Mouse (Mus musculus) cerebellum, adult 9-10 months (tissue): ENCODE results near the gene Clock.
A peak's percentile ranks its signal among the peaks of the same experiment; 100 is the strongest.

Source experiments
- DNase-seq: peaks from one replicate; pipeline ENCODE4 v3.0.0; 2022

The Clock gene

DNA sequence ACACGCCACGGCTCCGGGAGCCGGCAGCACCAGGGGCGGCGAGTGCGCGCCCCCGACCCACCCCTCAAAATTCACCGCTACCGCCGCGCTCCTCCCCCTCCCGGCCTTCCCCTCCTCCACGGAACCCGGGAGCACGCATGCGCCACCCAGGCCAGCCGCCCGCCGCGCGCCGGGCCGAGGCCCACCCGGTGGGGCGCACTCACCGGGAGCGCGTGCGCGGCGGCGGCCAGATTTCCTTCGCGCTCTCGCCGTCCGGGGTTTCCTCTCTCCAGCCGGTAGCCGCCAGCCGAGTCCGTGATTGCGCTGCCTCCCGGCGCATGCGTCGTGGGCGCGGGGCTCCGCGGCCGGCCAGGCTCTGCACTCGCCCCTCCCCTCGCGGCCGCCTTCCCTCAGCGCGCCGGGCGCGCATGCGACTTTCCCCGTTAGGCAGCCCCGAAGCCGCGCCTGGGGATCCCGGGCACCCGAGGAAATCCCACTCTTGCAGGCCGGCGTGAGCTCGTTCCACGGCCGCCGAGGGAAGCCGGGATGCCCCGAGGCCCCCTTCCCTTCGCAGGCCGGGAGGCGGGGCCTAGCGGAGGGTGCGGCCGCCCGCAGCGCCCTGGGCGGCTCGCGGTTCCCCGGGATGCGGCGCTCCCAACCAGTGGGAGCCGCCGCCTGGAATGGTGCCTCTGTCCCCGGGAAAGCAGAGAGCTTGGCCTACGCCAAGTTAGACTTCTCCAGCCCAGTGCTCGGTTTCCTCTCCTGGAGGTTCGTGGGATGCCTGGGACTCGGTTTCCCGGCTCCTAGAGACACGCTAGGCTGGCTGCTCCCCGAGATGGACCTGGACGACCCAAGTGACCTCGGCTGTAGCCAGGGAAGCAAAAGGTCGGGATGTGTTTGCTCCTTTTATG, at the start of gene Clock:
Gene Clock, minus strand, starts transcription at position 341 of the 890 bp plus-strand sequence.
- peak; percentile 89 for DNase-seq

DNA sequence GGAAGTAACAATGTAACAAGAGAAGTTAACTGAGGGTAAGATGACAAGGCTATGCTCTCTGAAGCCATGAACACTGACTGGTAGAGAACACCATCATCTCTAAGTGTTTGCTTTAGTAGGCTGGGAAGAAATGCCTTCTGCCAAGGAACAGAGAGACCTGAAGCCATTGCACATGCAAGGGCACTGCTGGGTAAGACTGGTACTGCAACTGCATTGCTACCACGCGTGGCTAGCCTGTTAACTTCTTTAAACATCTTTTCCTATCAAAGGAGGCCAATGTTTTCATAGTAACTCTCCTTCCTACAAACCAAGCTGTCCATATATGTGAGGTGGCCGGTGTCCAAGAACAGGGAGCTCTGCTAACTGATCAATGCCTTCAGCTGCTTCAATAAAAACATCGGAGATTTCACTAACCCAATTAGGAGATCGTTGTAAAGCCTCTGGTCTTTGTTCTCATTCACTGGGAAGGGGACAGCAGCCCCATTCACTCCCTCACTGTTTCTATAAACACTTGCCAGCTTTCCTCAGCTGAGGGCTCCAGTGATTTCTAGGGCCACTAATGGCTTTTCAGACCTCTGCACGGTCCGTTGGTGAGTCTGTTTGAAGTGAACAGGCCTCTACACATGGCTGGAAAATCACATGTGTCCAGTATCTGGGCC, 47.5 kb upstream of the Clock start:
- no peak for DNase-seq

DNA sequence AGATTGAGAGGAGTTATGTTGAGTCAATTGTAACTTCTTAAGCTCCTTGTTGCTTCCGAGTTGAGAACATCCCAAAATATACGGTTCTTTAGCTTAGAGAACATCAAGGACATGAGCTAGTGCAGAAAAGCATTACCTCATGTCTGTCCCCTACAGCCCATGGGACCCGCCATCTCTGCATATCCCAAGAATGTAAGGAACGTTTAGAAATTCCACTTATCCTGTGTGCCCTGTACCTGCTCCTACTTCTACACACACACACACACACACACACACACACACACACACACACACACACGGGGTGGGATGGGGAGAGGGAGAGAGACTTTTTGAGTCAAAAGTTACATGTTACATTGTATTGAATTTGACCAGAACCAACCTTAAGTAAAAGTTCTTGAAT, 46.9 kb upstream of the Clock start:
- DNase-seq, result no peak

DNA sequence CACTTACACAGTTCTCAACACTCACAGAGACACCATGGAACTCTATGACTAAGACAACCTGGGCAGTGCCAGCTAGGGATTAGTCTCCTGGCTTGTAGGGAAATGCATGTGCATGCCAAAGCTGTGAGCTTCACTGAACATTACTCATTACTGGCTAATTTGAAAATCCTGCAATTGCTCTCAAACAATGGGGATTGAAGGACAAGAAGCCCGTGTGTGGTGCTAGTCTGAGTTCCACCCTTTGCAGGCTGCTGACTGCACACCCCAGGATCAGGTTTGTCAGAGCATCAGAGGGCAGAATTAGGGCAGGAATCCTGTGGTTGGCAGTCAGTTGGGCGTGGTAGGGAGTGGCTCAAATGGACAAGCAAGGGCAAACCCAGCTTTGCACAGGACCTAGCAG, 41.5 kb upstream of the Clock start:
- no peak for DNase-seq

DNA sequence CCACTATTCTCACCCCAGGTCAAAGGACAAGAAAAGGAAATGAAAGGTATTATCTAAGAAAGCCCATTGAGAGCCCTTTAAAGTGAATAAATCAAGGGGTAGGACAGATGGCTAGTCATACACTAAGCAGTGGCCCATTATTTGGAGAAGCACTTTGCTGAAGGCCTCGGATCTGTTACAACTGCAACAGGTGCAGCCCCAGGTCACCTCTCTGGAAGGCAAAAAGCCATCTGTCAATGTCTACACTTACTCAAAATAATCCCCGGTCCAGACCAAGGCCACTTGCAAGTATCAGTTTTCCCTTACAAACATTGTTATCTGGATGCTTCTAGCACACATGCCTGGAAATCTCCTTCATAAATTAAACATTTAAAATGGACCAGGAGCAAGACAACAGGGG, 36.3 kb upstream of the Clock start:
- no peak for DNase-seq

DNA sequence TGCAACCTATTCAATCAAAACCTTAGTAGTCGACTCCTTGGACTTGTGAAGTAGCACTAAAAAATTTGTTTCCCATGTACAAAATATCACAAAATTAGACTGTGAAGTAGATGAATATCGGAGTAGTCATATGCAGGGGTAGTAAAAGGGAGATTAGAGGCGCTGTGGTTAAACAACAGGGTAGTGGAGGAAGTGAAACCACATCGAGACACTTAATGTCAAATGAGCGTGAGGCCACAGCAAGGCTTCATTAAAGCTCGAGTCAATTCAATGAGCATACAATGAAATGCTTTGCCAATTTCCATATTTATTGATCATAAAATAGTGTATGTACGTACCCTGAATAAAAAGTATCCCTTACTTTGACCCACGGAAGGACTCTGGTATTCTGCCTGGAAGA, 32.5 kb upstream of the Clock start:
- DNase-seq, result no peak

DNA sequence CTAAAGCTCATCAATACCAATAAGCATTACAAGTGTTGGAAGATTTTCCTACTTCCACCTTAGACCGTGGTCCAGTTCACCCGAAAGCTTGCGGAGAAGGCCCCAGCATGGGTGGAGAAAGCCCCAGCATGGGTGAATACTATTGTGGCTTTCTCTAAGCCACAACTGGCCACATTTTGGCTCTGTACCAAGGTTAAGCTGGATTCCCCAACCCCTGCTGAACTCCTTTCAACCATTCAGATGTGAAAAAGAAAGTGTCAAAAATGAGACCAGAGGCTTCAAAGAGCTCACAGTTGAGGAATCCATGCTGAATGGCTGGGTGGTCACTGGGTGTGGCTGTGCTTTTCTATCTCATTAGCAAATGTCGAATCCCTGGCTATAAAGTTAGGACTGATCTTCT, 29.2 kb upstream of the Clock start:
- no peak for DNase-seq

DNA sequence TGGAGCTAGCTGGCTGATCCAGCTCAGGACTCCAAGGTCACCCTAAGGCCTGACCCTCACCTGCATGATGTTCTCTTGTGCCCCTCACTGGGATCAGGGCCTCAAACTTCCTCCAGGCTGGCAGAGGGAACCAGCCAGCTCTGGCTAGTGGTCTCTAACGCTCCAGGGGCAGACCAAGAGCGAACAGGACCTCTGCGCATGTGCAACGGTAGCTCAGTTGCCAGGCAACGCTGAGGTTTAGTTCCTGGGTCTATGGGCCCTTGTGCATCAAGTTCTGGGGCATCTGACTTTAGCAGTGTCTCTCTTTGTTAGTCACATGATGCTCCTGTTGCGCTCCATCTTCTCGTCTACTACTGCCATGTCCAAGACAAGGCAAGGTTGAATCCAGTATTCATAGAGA, 26.4 kb upstream of the Clock start, which contains the start of gene Pdcl2:
Gene Pdcl2, minus strand, starts transcription at position 204 of the 400 bp plus-strand sequence.
- DNase-seq, result no peak

DNA sequence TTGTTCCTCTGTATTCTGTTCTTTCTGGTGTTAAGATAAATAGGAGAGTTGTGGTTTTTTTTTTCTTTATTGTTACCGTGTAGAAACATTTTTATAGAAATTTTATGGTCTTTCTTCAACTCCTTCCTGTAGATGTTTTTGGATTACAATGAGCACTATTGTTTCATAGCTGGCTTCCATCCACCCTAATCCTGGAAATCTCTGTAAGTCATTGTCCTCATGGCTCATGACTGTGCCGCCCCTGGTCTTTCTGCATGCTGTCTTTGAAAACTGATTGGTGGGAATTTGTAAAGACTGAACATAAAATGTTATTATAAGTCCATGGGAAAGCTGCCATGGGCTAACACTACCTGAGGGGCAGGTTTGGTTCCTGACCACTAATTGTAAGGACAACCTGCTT, 22.7 kb upstream of the Clock start:
- no peak for DNase-seq

DNA sequence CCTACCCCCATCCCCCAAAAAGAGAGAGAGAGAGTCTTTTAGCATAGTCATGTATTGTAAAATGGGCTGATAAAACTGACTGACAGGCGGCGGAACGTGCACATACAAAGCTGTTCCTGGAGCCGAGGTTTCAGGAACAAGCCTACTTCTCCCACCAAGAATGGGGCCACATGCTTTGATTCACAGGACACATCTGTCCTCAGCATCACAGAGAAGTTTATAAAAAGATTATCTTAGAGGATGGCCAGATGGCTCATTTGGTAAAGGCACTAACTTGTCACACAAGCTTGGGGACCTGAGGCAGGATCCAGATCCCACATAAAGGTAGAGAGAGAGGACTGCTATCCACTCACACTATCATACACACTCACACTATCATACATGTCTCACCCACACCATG, 20.5 kb upstream of the Clock start:
- no peak for DNase-seq

DNA sequence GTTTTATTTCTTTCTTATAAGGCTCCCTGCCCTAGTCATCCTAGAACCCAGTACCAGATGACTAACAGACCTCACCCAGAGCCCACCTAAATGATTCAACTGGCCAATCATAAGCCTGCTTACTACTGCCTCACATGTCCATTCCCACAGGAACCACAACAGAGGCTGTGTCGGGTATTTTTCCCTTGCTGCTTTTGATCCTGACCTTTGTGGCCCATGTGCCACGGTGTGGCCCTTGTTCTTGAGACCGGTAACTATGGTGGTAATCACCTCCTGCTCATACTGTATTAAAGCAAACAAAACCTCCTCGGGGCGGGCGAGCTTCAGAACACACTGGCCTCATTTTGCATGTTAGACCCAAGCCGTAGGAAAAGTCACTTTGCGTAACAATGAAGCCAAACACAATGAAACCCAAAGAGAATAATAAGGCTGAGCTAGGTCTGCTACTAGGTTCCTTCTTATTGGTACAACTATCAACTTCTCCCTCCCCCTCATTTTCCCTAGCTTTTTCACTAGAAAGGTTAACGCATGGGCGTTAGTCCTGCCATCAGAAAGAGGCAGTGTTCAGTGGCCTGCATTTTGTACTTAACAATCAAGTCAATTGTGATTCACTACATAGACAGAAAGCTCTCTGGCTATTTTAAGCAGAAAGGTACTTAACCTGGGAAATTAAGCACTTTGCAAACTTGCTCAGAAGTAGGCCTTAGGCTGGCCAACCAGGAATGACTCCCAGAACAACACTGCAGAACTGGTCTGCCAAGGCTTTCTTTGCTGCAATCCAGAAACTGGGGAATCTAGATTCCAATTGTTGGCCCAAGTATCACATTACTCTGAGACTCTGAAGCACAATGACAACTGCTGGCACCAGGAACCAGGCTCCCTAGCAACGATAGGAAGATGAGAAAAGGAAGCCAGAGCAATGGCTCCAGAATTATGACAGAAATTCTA, 16.9 kb upstream of the Clock start:
- DNase-seq, result no peak

DNA sequence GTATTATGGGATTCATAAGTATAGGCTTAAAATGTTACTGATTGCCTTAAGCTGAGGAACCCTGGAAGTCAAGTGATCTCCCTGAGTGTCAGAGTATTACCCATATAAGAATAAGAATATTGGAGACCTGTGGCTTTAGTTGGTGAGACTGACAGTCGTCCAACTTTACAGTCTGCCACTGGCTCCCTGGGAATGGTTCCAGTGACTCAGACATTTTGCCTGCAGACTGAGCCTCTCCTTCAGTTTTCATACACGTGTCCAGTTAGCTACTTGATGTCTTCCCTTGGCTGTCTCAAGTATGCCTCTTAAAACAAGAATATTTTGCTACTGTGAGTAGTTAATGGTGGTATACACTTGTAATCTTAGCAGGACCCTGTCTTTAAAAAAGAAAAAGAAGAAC, 3.6 kb upstream of the Clock start:
- DNase-seq, result no peak

DNA sequence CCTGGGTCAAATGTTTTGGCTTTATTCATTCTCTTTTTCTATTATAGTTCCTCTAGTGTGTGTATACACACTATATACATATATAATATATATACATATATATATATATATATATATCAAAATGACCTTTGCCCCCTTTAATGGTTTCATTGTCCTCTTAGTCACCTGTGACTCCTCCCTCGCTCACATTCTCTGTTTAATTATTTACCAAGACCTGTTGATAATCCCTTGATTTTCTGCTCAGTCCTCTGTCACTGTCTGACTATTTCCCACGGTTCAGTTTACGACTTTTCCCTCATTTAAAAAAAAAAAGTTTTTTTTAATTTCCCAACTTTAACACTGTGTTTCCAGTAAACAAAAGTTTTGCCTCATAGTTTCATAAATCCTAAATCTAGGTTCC, 1.7 kb upstream of the Clock start:
- DNase-seq, result no peak

DNA sequence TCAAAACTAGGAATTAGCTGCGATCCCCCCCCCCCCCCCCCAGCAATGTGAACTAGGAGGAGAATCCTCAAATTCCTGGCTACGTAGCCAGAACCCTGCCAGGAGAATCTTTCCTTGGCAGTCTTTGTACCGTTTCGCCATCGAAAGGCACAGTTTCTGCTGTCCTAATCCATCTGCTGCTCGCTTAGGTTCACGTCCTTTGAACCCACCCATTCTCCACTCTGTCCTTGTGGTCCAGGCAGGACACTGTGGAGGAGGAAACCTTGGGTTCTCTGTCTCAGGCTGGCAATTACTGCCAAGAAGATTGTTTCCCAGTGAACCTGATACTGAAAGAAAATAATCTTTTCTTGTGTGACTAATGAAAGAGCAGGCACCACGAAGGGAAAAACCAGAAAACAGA, 1.0 kb upstream of the Clock start:
- DNase-seq, result peak; percentile 25

DNA sequence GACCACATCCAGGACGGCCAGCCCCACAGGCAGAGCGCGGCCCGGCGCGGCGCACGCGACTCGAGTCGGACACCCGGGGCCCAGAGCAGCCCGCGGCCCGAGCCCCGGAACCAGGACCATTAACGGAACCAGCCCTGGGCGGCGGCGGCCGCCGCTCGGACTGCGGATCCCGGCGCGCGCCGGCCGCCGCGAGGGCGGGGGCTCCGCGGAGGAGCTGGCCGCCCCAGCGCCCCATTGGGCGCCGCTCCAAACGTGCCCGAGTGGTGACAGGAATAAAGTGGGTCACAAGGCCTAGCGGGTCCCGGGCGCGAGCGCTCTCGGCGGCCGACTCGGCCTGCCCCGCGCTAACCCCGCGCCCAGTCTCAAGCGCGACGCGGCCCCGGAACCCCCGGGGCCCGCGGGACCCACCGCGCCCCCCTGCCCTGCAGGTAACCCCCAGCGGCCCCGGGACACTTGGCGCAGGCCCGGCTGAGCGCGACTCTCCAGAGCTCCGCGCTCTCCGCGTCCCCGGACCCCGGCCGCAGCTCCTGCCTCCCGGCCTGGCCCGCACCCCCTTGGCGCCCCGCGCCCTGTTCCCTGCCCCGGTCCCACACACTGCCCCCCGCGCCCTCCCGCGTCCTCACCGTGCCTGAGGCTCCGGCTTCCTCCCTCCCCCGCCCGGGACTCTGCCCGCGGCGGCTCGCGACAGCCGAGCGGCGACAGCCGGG, 694 bp downstream of the Clock start:
- DNase-seq, result peak; percentile 84

DNA sequence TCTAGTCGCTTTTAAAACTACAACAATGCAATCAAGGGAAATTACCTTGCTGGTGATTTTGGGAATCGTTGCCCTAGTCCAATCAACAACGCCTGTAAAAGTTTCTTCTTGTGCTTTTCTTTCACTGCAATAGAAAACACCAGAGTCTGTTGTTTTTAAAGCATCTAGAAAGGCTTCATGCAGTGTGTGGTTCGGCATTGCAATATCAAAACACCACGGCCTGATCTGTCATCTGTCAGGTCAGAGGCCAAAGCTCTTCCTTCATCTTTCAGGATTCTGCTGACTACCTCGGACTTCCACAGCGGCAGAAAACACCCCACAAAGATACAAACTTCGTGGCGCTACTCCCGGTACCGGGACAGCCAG, 1.2 kb downstream of the Clock start:
- no peak for DNase-seq

DNA sequence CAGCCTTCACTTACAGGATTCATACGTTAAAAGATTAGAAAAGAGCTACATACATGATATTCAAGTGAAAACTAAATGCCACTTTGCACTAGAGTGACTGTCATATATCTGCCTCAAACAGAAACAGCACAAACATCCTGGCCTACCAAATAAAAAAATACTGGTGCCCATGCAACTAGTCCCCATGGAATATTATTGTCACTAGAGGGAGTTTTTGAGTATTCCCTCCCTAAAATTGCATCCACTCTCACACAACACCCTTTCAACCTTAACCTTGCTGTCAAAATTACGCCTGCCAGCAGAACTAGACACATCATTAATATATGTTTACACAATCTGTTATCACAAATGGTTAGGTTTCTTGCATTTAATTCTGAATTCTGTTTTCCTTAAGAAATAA, 2.6 kb downstream of the Clock start:
- DNase-seq, result no peak

DNA sequence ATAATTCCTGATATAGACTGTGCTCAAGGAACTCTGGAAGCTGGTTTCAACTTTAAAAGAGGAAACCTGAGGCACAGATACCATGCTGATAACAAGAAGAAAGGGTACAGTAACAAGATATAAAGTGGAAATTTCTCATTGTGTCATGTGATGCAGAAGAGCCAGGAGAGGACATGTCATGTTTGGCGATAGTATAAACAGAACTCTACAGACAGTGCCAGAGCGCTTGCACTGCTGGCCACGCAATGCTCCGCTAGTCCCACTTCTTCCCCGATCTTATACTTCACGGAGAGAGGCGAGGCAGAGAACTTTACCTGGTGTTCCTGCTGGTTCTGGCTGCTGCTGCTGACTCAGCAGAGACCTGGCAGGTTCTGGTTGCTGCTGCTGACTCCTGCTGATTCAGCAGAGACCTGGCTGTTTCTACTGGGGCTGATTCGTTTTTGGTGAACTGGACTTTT, 15.3 kb downstream of the Clock start:
- DNase-seq, result peak; percentile 25

DNA sequence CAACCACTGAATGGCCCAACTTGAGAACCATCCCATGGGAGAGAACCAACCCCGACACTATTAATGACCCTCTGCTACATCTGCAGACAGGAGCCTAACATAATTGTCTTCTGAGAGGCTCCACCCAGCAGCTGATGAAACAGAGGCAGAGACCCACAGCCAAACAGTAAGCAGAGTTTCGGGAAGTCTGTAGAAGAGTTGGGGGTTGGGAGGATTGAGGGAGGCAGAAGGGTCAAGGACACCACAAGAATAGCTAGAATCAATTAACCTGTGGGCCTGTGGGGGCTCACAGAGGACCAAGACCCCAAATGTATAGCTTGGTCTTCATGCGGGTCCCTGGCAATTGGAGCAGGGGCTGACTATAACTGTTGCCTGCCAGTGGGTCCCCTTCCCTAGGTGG, 16.3 kb downstream of the Clock start:
- DNase-seq, result no peak

DNA sequence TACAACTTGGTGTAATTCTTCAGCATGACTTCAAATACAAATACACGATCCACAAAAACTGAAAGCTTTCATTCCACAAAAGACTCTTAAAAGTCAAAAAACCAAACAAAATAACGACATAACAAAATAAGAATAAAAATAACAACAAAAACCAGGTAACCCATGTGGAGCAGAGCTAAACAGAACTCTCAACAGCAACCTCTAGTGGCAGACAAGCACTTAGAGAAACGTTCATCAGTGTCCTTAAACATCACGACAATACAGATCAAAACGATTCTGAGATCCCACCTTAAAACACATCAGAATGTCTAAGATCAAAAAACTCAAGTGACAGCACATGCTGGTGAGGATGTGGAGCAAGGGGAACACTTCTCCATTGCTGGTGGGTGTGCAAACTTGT, 17.5 kb downstream of the Clock start:
- DNase-seq, result no peak

DNA sequence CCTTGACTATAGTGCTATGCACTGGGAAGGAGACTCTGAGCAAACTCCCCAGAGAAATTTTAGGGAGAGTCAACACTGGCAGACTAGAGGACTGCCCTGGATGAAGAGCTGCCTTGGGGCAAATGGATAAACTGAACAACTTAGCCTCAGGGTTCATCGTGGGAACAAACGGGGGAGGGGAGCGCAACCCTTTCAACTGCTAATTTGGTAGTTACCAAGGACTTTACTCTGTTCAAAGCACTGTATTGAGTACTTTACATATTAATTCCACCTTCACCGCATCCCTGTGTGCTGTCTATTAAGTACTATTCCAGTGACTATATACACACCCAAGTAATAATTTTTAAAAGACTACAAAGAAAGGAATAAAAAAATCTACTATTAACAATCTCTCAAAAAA, 18.9 kb downstream of the Clock start:
- DNase-seq, result no peak

DNA sequence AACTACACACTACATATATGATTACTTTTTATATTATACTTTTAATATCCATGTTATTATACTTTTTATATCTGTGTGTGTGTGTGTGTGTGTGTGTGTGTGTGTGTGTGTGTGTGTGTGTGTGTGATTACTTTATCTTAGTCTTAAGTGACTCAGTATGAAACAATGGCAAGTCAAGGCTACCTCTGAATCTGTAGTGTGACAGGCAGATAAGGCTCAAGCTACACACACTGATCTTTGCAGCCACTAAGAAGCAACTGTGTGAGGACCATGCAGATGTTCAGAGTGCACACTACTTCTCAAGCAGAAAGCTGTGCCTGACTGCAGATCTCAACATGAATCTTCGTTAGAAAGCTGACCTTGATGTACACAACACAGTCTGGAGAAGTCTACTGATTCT, 20.7 kb downstream of the Clock start:
- DNase-seq, result no peak

DNA sequence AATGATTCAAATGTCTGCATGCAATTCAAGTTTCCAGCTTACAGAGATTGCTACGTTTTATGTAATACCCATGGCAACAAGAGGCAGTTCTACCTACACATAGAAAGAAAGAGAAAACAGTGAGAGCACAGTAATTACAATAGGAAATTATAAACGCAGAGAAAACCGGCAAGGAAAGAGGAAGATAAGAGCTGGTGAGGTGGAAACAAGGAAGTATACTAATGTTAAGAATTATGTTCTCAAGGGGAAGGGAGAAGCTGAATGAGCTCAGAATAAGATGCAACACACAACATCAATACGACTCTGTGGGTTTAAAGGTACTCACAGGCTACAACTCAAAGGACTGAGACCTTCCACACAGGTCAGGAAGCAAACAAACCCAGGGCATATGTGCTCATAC, 29.6 kb downstream of the Clock start:
- DNase-seq, result no peak
